Mouse (Mus musculus): ENCODE results near the gene Hpf1.

DNA sequence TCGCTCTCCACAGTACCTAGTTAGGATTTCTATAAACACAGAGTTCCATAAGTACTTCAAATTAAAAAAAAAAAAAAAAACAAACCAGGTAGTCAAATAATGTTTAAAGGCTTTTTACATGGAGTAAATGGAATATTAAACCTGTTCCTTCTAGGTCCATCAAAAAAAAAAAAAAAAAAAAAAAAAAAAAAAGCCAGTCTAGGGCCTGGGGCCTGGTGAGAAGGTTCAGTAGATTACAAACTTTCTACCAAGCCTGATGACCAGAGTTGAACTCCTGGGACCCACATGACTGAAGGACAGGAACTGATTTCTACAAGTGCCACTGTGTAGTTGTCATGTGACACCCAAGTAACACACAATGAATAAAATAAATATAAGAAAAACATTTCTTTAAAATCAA, 61.5 kb downstream of the Hpf1 start:
- TF ChIP-seq CTCF (IDR thresholded peaks at IDR 0.05; ENCODE audit: control insufficient read depth, insufficient read depth, insufficient read length), result no peak
- no peak for TF ChIP-seq USF1 (IDR thresholded peaks at IDR 0.05; ENCODE audit: low read depth)
- TF ChIP-seq MAX (IDR thresholded peaks at IDR 0.05), result no peak

Data from C2C12 (cell line).